Mouse (Mus musculus) CH12.LX (cell line): ENCODE measurements around the gene Cbfa2t2. TPM values are rescaled to one million over a fixed set of nuclear protein-coding genes. Genes with fewer than 3 reads are reported as not detected.

Experiments
- DNase-seq: peaks from one replicate; pipeline ENCODE4 v3.0.0-alpha.2; 2013; ENCODE audit errors: extremely low read depth
- H3K27ac ChIP-seq: 2 replicates; pipeline ENCODE4 v1.5.1; 2012; ENCODE audit warnings: low read depth, mild to moderate bottlenecking, control low read depth, moderate library complexity; ENCODE audit not compliant: insufficient read depth
- H3K27me3 ChIP-seq: replicated peaks from 2 replicates; pipeline ENCODE3; 2012; ENCODE audit warnings: inconsistent platforms
- H3K36me3 ChIP-seq, 2 experiments: replicated peaks in 1 of 2; 2 replicates each; pipeline versions ENCODE3 to v1.6.1; 2012; ENCODE audit warnings: inconsistent platforms in 1 of 2, low read length in 1 of 2, mild to moderate bottlenecking in 1 of 2, mixed read lengths in 1 of 2, moderate library complexity in 1 of 2; ENCODE audit not compliant: control insufficient read depth in 1 of 2, insufficient read depth in 1 of 2
- H3K4me1 ChIP-seq, 2 experiments: 2 replicates each; pipeline ENCODE4 v1.6.1; 2012; ENCODE audit warnings: inconsistent platforms in 1 of 2, moderate library complexity in 1 of 2; ENCODE audit not compliant: insufficient read depth in 2 of 2, control insufficient read depth in 1 of 2
- H3K4me2 ChIP-seq: 2 replicates; pipeline ENCODE4 v1.6.1; 2012; ENCODE audit warnings: low read depth, mild to moderate bottlenecking, control low read depth; ENCODE audit not compliant: poor library complexity, insufficient read depth, severe bottlenecking
- H3K4me3 ChIP-seq, 3 experiments: fragments of 150-350 bp in 1 of 3; sonication (generic) in 1 of 3; replicated peaks in 1 of 3; 2 replicates each; pipeline versions ENCODE3 to v1.5.1; 2011 to 2012; ENCODE audit warnings: low read depth in 2 of 3, low read length in 2 of 3, mild to moderate bottlenecking in 2 of 3, moderate library complexity in 2 of 3, control low read depth in 1 of 3, improper control_type of control experiment in 1 of 3, inconsistent platforms in 1 of 3, mixed read lengths in 1 of 3; ENCODE audit not compliant: poor library complexity in 1 of 3
- H3K79me2 ChIP-seq: replicated peaks from 2 replicates; pipeline ENCODE4 v1.6.1; 2012; ENCODE audit warnings: mild to moderate bottlenecking, moderate library complexity; ENCODE audit not compliant: control insufficient read depth, poor library complexity, insufficient read depth, severe bottlenecking; ENCODE audit errors: extremely low read depth
- H3K9ac ChIP-seq: 2 replicates; pipeline ENCODE4 v1.6.1; 2012; ENCODE audit warnings: low read depth, mild to moderate bottlenecking, control low read depth, moderate library complexity; ENCODE audit not compliant: insufficient read depth
- H3K9me3 ChIP-seq: replicated peaks from 2 replicates; pipeline ENCODE3; 2012; ENCODE audit warnings: low read length, inconsistent platforms, mixed read lengths
- BHLHE40 ChIP-seq: IDR thresholded peaks from 2 replicates; pipeline ENCODE4 v1.6.1; 2011; ENCODE audit warnings: mild to moderate bottlenecking, low read depth, low read length, improper control_type of control experiment
- CTCF ChIP-seq, 2 experiments: IDR thresholded peaks in 1 of 2; conservative IDR thresholded peaks in 1 of 2; 2 replicates each; pipeline ENCODE4 v1.5.1; 2011 to 2012; ENCODE audit warnings: low read depth in 2 of 2, low read length in 2 of 2, improper control_type of control experiment in 1 of 2, inconsistent platforms in 1 of 2, mild to moderate bottlenecking in 1 of 2, moderate library complexity in 1 of 2
- EP300 ChIP-seq: IDR thresholded peaks from 2 replicates; pipeline ENCODE4 v1.6.1; 2011; ENCODE audit warnings: low read length, improper control_type of control experiment
- GABPA ChIP-seq: IDR thresholded peaks from 2 replicates; pipeline ENCODE4 v1.6.1; 2012; ENCODE audit warnings: low read depth, low read length, improper control_type of control experiment, inconsistent platforms; ENCODE audit not compliant: insufficient replicate concordance
- IRF4 ChIP-seq: IDR thresholded peaks from 2 replicates; pipeline ENCODE4 v1.6.1; 2014; ENCODE audit warnings: low read depth, mild to moderate bottlenecking, inconsistent platforms, low read length, improper control_type of control experiment
- JUND ChIP-seq: conservative IDR thresholded peaks from 2 replicates; pipeline ENCODE4 v1.6.1; 2011; ENCODE audit warnings: low read depth, low read length, improper control_type of control experiment
- MAFK ChIP-seq: IDR thresholded peaks from 2 replicates; pipeline ENCODE4 v1.6.1; 2011; ENCODE audit warnings: low read length, improper control_type of control experiment; ENCODE audit not compliant: insufficient replicate concordance
- MEF2A ChIP-seq: IDR thresholded peaks from 2 replicates; pipeline ENCODE4 v1.6.1; 2014; ENCODE audit warnings: low read depth, mild to moderate bottlenecking, inconsistent platforms, low read length, improper control_type of control experiment, borderline replicate concordance
- MXI1 ChIP-seq: IDR thresholded peaks from 2 replicates; pipeline ENCODE4 v1.6.1; 2011; ENCODE audit warnings: mild to moderate bottlenecking, low read depth, low read length, improper control_type of control experiment
- POLR2AphosphoS2 ChIP-seq: IDR thresholded peaks from 2 replicates; pipeline ENCODE4 v1.6.1; 2011; ENCODE audit warnings: low read depth, low read length, improper control_type of control experiment
- SIN3A ChIP-seq: IDR thresholded peaks from 2 replicates; pipeline ENCODE4 v1.6.1; 2012; ENCODE audit warnings: low read length, improper control_type of control experiment, inconsistent platforms
- TBP ChIP-seq: conservative IDR thresholded peaks from 2 replicates; pipeline ENCODE4 v1.6.1; 2011; ENCODE audit warnings: low read depth, low read length, improper control_type of control experiment
- USF1 ChIP-seq: IDR thresholded peaks from 2 replicates; pipeline ENCODE4 v1.6.1; 2014; ENCODE audit warnings: low read depth, mild to moderate bottlenecking, inconsistent platforms, low read length, improper control_type of control experiment
- USF2 ChIP-seq: conservative IDR thresholded peaks from 2 replicates; pipeline ENCODE4 v1.6.1; 2011; ENCODE audit warnings: low read depth, low read length, improper control_type of control experiment
- ZKSCAN1 ChIP-seq: IDR thresholded peaks from 2 replicates; pipeline ENCODE4 v1.6.1; 2012; ENCODE audit warnings: low read depth, inconsistent platforms, low read length, improper control_type of control experiment, borderline replicate concordance
- ZMIZ1 ChIP-seq: IDR thresholded peaks from 2 replicates; pipeline ENCODE4 v1.6.1; 2012; ENCODE audit warnings: low read depth, mild to moderate bottlenecking, inconsistent platforms, low read length, improper control_type of control experiment
- dilution Hi-C: fragments of 300-500 bp; cut with MboI; formaldehyde crosslinking; loops from 2 replicates; pipeline ENCODE4 v1.14.3; 2020; ENCODE audit warnings: low sequenced_read_pairs; ENCODE audit not compliant: extremely low pct_unique_long_range_greater_than_20kb, extremely low pct_ligation_motif_present
- in situ Hi-C: fragments of 300-500 bp; cut with MboI; formaldehyde crosslinking; loops from 3 replicates; pipeline ENCODE4 v1.14.3; 2019; ENCODE audit warnings: low sequenced_read_pairs, low pct_ligation_motif_present, low pct_unique_long_range_greater_than_20kb, mixed read lengths
- polyA plus RNA-seq: library from polyadenylated mRNA; unstranded; fragments of >175 nt; gene quantifications from 2 replicates; pipeline ENCODE4 v1.2.1, GENCODE M21; 2012; ENCODE audit warnings: low read depth; ENCODE audit not compliant: insufficient read length
- total RNA-seq, 2 experiments: library from RNA; depleted of rRNA; stranded (reverse); fragments of 300-350 nt in 1 of 2; fragments of >200 nt in 1 of 2; gene quantifications; 2 replicates each; pipeline ENCODE4 v1.2.3; 2012 to 2014

The Cbfa2t2 gene
- total and polyA plus RNA-seq, 3 experiments, result 6.0 to 12.6 (median 7.0) TPM

- no peak for TF ChIP-seq EP300
- TF ChIP-seq MXI1, result no peak
- no peak for TF ChIP-seq MAFK
- no peak for TF ChIP-seq CTCF (conservative IDR thresholded peaks at IDR 0.05 in 1 of 2, IDR thresholded peaks at IDR 0.05 in 1 of 2; ENCODE audit: low read depth in 2 of 2, low read length in 2 of 2)
- no peak for TF ChIP-seq IRF4
- no peak for TF ChIP-seq USF1
- no peak for TF ChIP-seq TBP
- TF ChIP-seq BHLHE40, result no peak
- no peak for TF ChIP-seq USF2
- Histone ChIP-seq H3K9ac (no peak overlapping the region), H3K4me2 (no peak overlapping the region), H3K27ac (no peak overlapping the region), H3K79me2 (no peaks in the 10 kb centered on the region), H3K36me3 (peaks cover 29 to 74% of the 10 kb centered on the region in 2 experiments), H3K4me3 (no peak overlapping the region), H3K9me3 (no peaks in the 10 kb centered on the region), H3K27me3 (no peaks in the 10 kb centered on the region), H3K4me1 (no peaks in the 10 kb centered on the region)
- in situ Hi-C loops, result no loop called here
- no peak for DNase-seq
- dilution Hi-C loops, result no loop called here
Observed at GRCm38 (mm10) chr2:154525285-154525684, 89.0 kb downstream of the Cbfa2t2 start.

- no peak overlapping the region for H3K4me2 ChIP-seq
- dilution Hi-C loops, result no loop called here
- no peaks in the 10 kb centered on the region for H3K9me3 ChIP-seq
- H3K27ac ChIP-seq, result no peak overlapping the region
- TF ChIP-seq POLR2AphosphoS2 (no peak), MEF2A (no peak), JUND (no peak), USF2 (no peak), ZMIZ1 (no peak), GABPA (no peak), SIN3A (no peak), ZKSCAN1 (no peak)
- TF ChIP-seq, all 38 proteins: peak for 0
- Histone ChIP-seq H3K4me3 (no peak overlapping the region), H3K79me2 (no peaks in the 10 kb centered on the region), H3K4me1 (no peaks in the 10 kb centered on the region), H3K36me3 (peaks cover 36 to 77% of the 10 kb centered on the region in 2 experiments), H3K27me3 (no peaks in the 10 kb centered on the region), H3K9ac (no peak overlapping the region)
- DNase-seq, result no peak
- in situ Hi-C loops, result no loop called here
Observed at GRCm38 (mm10) chr2:154526531-154526930, 90.2 kb downstream of the Cbfa2t2 start.
